Mouse (Mus musculus): ENCODE results near the gene Kcnd1.
"Not testable (repeated sequence)": the region's sequence is repeated elsewhere in the genome, so short reads cannot be mapped to it uniquely, and the experiment has no call there.

The Kcnd1 gene

GRCm38 (mm10) chrX:7821865-7822779 lies at the start of gene Kcnd1:
Gene Kcnd1, plus strand, starts transcription at chrX:7822289.
- DNase-seq, result no peak

GRCm38 (mm10) chrX:7772766-7773165 lies 49.3 kb upstream of the Kcnd1 start:
- DNase-seq, result no peak

GRCm38 (mm10) chrX:7775501-7776205 lies 46.4 kb upstream of the Kcnd1 start:
- DNase-seq, result no peak

- peak; percentile 71 for DNase-seq
These were observed 45.6 kb upstream of the Kcnd1 start for GRCm38 (mm10) chrX:7776329-7777082.

- DNase-seq, result no peak
These were observed 43.4 kb upstream of the Kcnd1 start for GRCm38 (mm10) chrX:7778450-7779244.

GRCm38 (mm10) chrX:7779294-7779693 lies 42.8 kb upstream of the Kcnd1 start:
- DNase-seq, result no peak

GRCm38 (mm10) chrX:7782603-7783092 lies 39.4 kb upstream of the Kcnd1 start:
- DNase-seq, result no peak

GRCm38 (mm10) chrX:7789542-7790136 lies 32.5 kb upstream of the Kcnd1 start, which contains the start of gene Gripap1:
Gene Gripap1, plus strand, starts transcription at chrX:7789765.
- DNase-seq, result peak; percentile 74

- DNase-seq, result no peak
These were observed 31.8 kb upstream of the Kcnd1 start for GRCm38 (mm10) chrX:7790309-7790708.

- DNase-seq, result no peak
These were observed 28.7 kb upstream of the Kcnd1 start for GRCm38 (mm10) chrX:7793361-7793760.

- DNase-seq, result peak; percentile 47
These were observed 27.1 kb upstream of the Kcnd1 start for GRCm38 (mm10) chrX:7795016-7795415.

GRCm38 (mm10) chrX:7797327-7797726 lies 24.8 kb upstream of the Kcnd1 start:
- DNase-seq, result no peak

- DNase-seq, result not testable (repeated sequence)
These were observed 19.9 kb upstream of the Kcnd1 start for GRCm38 (mm10) chrX:7802157-7802556.

GRCm38 (mm10) chrX:7815016-7815415 lies 7.1 kb upstream of the Kcnd1 start:
- DNase-seq, result peak; percentile 43

GRCm38 (mm10) chrX:7837146-7837545 lies 15.1 kb downstream of the Kcnd1 start:
- no peak for DNase-seq

GRCm38 (mm10) chrX:7840842-7841162 lies 18.7 kb downstream of the Kcnd1 start:
- no peak for DNase-seq

- peak; percentile 92 for DNase-seq
These were observed 19.4 kb downstream of the Kcnd1 start, which contains the start of gene Otud5 for GRCm38 (mm10) chrX:7841163-7842162. Gene Otud5, plus strand, starts transcription at chrX:7841364.

- no peak for DNase-seq
These were observed 20.2 kb downstream of the Kcnd1 start for GRCm38 (mm10) chrX:7842318-7842717.

GRCm38 (mm10) chrX:7847845-7848244 lies 25.8 kb downstream of the Kcnd1 start:
- no peak for DNase-seq

GRCm38 (mm10) chrX:7854578-7854977 lies 32.5 kb downstream of the Kcnd1 start:
- DNase-seq, result peak; percentile 42

Data from lung, postnatal 14 days (tissue).